Mouse (Mus musculus) bone marrow macrophage, adult 2 months (primary cell): ENCODE results near the gene Taar6.

Experiments used
- CTCF ChIP-seq: IDR thresholded peaks from 2 replicates; pipeline ENCODE4 v1.5.1; 2012; ENCODE audit warnings: low read depth, mild to moderate bottlenecking, low read length, moderate library complexity
- POLR2A ChIP-seq: IDR thresholded peaks from 2 replicates; pipeline ENCODE4 v1.6.1; 2012; ENCODE audit warnings: mild to moderate bottlenecking, low read depth, low read length, borderline replicate concordance

DNA sequence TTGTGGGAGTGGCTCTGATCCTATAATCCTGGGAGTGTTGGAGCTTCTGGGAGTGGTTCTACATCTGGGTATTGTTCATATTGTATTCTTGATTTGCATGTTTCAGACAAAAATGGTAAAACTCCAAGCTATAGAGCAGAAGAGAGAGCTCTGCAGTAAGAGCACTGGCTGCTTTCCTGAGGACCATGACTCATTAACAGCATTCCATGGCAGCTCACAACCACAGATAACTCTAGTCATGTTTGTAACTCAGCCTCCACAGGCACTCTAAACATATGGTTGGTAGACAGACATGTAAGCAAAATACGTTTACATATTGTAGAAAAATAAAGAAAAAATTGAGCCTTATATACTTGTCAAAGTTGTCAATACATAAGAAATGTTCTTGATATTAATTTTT lies 21.0 kb upstream of the Taar6 start:
- TF ChIP-seq CTCF (no peak), POLR2A (no peak)
